Mouse (Mus musculus) central nervous system, embryonic 14 days (tissue): Measurements from ENCODE around the gene Phf10. TPM values are rescaled to one million over a fixed set of nuclear protein-coding genes. Genes with fewer than 3 reads are reported as not detected.

Experiments used
- polyA plus RNA-seq: library from polyadenylated mRNA; depleted of rRNA; stranded (reverse); fragments of >200 nt; gene quantifications from 2 replicates; pipeline ENCODE4 v1.2.3, GENCODE M21; 2012; rRNA removed

The Phf10 gene
- polyA plus RNA-seq, result 75.5 and 78.7 TPM in 2 replicates

DNA sequence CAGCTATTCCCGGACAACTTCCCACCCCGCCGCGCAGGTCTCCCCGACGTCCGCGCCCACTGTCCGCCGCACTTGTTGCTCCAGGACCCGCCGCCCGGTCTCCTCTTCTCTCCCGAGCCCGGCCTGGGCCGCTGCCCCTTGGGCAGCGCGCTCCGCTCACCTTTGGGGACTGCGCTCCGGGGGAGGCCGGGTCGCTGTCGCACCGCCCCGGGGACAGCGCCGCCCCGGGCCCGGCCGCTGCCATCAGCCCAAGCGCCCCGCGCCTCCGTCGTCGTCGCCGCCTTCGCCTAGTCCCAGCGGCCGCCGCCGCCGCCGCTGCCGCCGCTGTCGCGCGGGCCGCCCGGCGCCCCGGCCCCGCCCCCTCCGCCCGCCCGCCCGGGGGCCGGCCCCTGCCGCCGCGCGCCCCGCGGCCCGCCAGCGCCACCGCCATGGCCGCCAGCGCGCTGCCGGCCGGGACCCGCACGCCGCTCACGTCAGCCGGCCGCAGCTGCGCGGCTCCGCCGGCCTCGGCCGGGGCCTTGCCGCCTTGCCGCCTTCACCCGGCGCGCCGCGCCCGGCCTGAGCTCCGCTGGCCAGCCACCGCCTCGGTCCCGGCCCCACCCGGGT lies at the start of gene Phf10:
Phf10 (minus strand) TSS at position 323 of the 606 bp plus-strand sequence.

DNA sequence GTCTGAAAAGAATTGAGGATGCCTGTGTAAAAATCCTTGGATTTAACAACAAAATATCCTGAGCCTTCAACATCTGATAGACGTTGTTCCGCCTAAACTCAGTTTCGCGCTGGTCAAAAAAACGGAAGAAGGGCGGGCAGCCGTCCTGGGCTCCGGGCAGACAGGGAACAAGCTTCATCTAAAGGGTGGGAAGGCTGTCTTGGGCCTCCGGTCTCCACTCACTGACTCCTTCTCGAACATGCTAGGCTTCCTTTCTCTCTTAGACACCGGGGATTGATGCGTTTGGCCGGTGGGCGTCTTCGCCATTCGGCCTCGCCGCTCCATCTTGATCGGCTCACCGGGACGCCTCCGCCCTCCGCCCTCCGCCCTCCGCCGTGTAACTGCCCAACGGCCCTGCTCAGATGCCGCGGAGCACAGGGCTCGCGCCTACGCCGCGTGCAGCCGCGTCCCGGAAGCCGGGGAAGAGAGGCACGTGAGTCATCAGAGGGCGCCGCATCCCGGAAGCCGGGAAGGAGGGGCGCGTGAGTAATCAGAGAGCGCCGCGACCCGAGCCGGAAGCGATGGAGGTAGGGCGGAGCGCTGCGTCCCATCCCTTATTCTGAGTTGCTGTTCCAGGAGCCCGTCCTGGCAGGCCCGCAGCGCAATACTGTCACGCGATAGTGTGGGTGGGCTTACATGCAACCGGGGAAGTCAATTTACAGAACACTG lies 48.8 kb upstream of the Phf10 start, which contains the start of gene Gm3435:
Gm3435 (plus strand) TSS at position 471 of the 708 bp plus-strand sequence.

DNA sequence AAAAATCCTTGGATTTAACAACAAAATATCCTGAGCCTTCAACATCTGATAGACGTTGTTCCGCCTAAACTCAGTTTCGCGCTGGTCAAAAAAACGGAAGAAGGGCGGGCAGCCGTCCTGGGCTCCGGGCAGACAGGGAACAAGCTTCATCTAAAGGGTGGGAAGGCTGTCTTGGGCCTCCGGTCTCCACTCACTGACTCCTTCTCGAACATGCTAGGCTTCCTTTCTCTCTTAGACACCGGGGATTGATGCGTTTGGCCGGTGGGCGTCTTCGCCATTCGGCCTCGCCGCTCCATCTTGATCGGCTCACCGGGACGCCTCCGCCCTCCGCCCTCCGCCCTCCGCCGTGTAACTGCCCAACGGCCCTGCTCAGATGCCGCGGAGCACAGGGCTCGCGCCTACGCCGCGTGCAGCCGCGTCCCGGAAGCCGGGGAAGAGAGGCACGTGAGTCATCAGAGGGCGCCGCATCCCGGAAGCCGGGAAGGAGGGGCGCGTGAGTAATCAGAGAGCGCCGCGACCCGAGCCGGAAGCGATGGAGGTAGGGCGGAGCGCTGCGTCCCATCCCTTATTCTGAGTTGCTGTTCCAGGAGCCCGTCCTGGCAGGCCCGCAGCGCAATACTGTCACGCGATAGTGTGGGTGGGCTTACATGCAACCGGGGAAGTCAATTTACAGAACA lies 17.4 kb upstream of the Phf10 start, which contains the start of the genes 9030025P20Rik and Gm3417:
9030025P20Rik (plus strand) TSS at position 107 of the 677 bp plus-strand sequence.
Gm3417 (minus strand) TSS at position 429 of the 677 bp plus-strand sequence.

DNA sequence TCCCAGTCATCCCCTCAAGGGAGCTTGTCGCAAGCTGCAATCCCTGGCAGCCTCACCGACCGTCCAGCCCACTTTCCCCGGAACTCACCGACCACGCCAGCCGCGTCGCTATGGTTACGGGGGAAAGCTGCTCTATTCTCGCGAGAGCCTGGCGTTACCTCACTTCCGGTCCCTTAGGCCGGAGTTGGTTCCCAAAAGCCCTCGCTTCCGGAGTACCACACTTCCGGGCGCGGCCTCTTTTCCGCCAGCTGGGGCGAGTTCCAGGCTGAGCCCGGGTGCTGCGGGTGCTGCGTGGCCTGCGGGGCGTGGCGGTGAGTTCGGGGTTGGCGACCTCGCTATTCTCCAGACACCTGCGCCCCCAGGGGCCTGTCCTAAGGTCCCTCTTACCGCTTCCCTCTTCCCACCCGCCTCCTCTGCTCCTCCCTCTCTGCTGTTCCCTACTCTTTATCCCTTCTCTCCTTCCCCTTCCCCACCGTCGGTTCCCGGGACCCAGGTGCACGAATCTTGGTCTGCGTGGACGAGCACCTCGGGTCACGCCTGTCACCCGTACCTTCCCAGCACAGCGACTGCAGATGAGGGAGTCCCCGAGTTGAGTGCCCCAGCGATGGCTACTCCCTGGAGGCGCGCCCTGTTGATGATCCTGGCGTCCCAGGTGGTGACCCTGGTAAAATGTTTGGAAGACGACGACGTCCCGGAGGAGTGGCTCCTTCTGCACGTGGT lies 17.9 kb downstream of the Phf10 start, which contains the start of the genes Wdr27 and 1600012H06Rik:
Wdr27 (minus strand) TSS at position 150 of the 720 bp plus-strand sequence.
1600012H06Rik (plus strand) TSS at position 176 of the 720 bp plus-strand sequence.

Other genes starting within 250 kb of the Phf10 start
- 3.3 and 5.9 TPM in 2 replicates for gene Wdr27, start 18.1 kb downstream of the Phf10 start, polyA plus RNA-seq
- gene 1600012H06Rik, start 18.1 kb downstream of the Phf10 start, polyA plus RNA-seq, result 21.5 and 23.2 TPM in 2 replicates
- gene 9030025P20Rik, start 17.2 kb upstream of the Phf10 start, polyA plus RNA-seq, result 20.8 TPM in 2 replicates
- 0.20 and 0.35 TPM in 2 replicates for gene Gm3417, start 17.5 kb upstream of the Phf10 start, polyA plus RNA-seq
- gene Gm3435, start 48.9 kb upstream of the Phf10 start, polyA plus RNA-seq, result 7.7 and 8.2 TPM in 2 replicates
- 97.0 and 100 TPM in 2 replicates for gene Ermard, start 79.9 kb upstream of the Phf10 start, polyA plus RNA-seq
- 0.23 TPM in 1 of 2 replicates, not detected in the other for gene Tcte3, start 80.2 kb upstream of the Phf10 start, polyA plus RNA-seq
- 4.3 and 5.3 TPM in 2 replicates for gene Gm3448, start 80.3 kb upstream of the Phf10 start, polyA plus RNA-seq